Mouse (Mus musculus): ENCODE measurements at regions not wholly inside any gene's neighbourhood (a gene's known extent, or its start where the extent isn't known, plus 50 kb on each side); places are given as distances from the start of the nearest gene placed in this dataset.

- TF ChIP-seq POLR2A (IDR thresholded peaks at IDR 0.05; ENCODE audit: extremely low read depth, insufficient read depth, low read length) = no peak
- TF ChIP-seq CTCF (IDR thresholded peaks at IDR 0.05; ENCODE audit: extremely low read depth, insufficient read depth, low read length) = no peak
Observed at GRCm38 (mm10) chr14:58224419-58224818, 154.1 kb downstream of the Fgf9 start.
